Mouse (Mus musculus) E14TG2a.4 (cell line): Measurements from ENCODE around the gene Creb3l2.

Source experiments
- CTCF ChIP-seq: conservative IDR thresholded peaks from 2 replicates; pipeline ENCODE4 v1.5.1; 2014; ENCODE audit warnings: low read length
- NANOG ChIP-seq: IDR thresholded peaks from 2 replicates; pipeline ENCODE4 v1.6.1; 2014; ENCODE audit warnings: borderline replicate concordance, low read length, mixed read lengths
- POU5F1 ChIP-seq: IDR thresholded peaks from 2 replicates; pipeline ENCODE4 v1.6.1; 2014; ENCODE audit warnings: low read length, borderline replicate concordance

GRCm38 (mm10) chr6:37465847-37466246, 23.9 kb upstream of the Creb3l2 start:
- TF ChIP-seq CTCF, result no peak
- no peak for TF ChIP-seq POU5F1
- no peak for TF ChIP-seq NANOG
